Mouse (Mus musculus) heart, postnatal 10 days (tissue): Measurements from ENCODE around the gene Susd1. TPM values are rescaled to one million over a fixed set of nuclear protein-coding genes. Genes with fewer than 3 reads are reported as not detected.

Experiments
- total RNA-seq, 2 experiments: library from RNA; stranded (reverse); gene quantifications; 2 replicates each; pipeline ENCODE4 v1.2.3; 2021

Gene Susd1
- total RNA-seq, 2 experiments from 2014 or later = 0.47 to 0.91 TPM

Other genes starting within 250 kb of the Susd1 start
- 10 to 100 TPM; 22.1 to 23.3 TPM for gene Ugcg, start 249.4 kb downstream of the Susd1 start, total RNA-seq
- gene Ptbp3, start 110.7 kb upstream of the Susd1 start, total RNA-seq = 10 to 100 TPM; 57.4 to 57.9 TPM
- 100 to 1,000 TPM; 253 to 276 TPM for gene Hsdl2, start 142.9 kb upstream of the Susd1 start, total RNA-seq
- gene E130308A19Rik, start 187.6 kb upstream of the Susd1 start, total RNA-seq = 10 to 100 TPM; 10.8 to 11.3 TPM